Mouse (Mus musculus) liver, embryonic 14.5 days (tissue): ENCODE measurements around the gene Cenpu. TPM values are rescaled to one million over a fixed set of nuclear protein-coding genes. Genes with fewer than 3 reads are reported as not detected.

Experiments used
- ATAC-seq: fragments of 200-750 bp; cut with Nextera tagmentation; 2 replicates; pipeline ENCODE4 v1.8.0; 2017; ENCODE audit warnings: moderate number of reproducible peaks, mild to moderate bottlenecking, moderate library complexity; ENCODE audit not compliant: insufficient read depth
- DNase-seq, 3 experiments: peaks; one replicate each; pipeline ENCODE4 v3.0.0-alpha.2; 2012 to 2013; ENCODE audit warnings: low read depth in 3 of 3, low spot score in 3 of 3
- H3K27ac ChIP-seq: fragments of 300-500 bp; sonication (generic); 2 replicates; pipeline ENCODE4 v1.5.1; 2014; ENCODE audit warnings: moderate library complexity, mild to moderate bottlenecking, control low read depth, inconsistent platforms
- H3K27me3 ChIP-seq: fragments of 300-500 bp; sonication (generic); 2 replicates; pipeline ENCODE4 v1.6.1; 2014; ENCODE audit warnings: mild to moderate bottlenecking, low read length, moderate library complexity; ENCODE audit not compliant: control insufficient read depth, insufficient read depth
- H3K36me3 ChIP-seq: fragments of 300-500 bp; sonication (generic); replicated peaks from 2 replicates; pipeline ENCODE4 v1.6.1; 2014; ENCODE audit warnings: low read depth; ENCODE audit not compliant: control insufficient read depth, insufficient read depth
- H3K4me1 ChIP-seq, 2 experiments: fragments of 200-500 bp in 1 of 2; fragments of 300-500 bp in 1 of 2; sonication (generic) in 1 of 2; replicated peaks; 2 replicates each; pipeline ENCODE4 v1.6.1; 2012 to 2014; ENCODE audit warnings: antibody characterized with exemption in 1 of 2, inconsistent platforms in 1 of 2, low read length in 1 of 2; ENCODE audit not compliant: control insufficient read depth in 2 of 2, insufficient read depth in 2 of 2
- H3K4me2 ChIP-seq: fragments of 300-500 bp; sonication (generic); 2 replicates; pipeline ENCODE4 v1.6.1; 2014; ENCODE audit warnings: low read depth, mild to moderate bottlenecking, control low read depth, moderate library complexity
- H3K4me3 ChIP-seq, 2 experiments: fragments of 200-500 bp in 1 of 2; fragments of 300-500 bp in 1 of 2; sonication (generic) in 1 of 2; 2 replicates each; pipeline ENCODE4 v1.5.1; 2012 to 2014; ENCODE audit warnings: low read depth in 2 of 2, low read length in 2 of 2, mild to moderate bottlenecking in 2 of 2, control low read depth in 1 of 2, inconsistent platforms in 1 of 2, moderate library complexity in 1 of 2; ENCODE audit not compliant: insufficient read depth in 1 of 2
- H3K9ac ChIP-seq: fragments of 300-500 bp; sonication (generic); replicated peaks from 2 replicates; pipeline ENCODE4 v1.6.1; 2014; ENCODE audit warnings: mild to moderate bottlenecking, control low read depth, moderate library complexity
- H3K9me3 ChIP-seq: fragments of 300-500 bp; sonication (generic); 2 replicates; pipeline ENCODE4 v1.6.1; 2016; ENCODE audit warnings: low read length, mixed read lengths; ENCODE audit not compliant: control insufficient read depth
- CTCF ChIP-seq: IDR thresholded peaks from 2 replicates; pipeline ENCODE4 v1.5.1; 2016; ENCODE audit warnings: antibody characterized with exemption, low read depth, control low read depth
- EP300 ChIP-seq: IDR thresholded peaks from 2 replicates; pipeline ENCODE4 v1.6.1; 2016; ENCODE audit warnings: antibody characterized with exemption, low read depth
- WGBS: fragments of 180-500 bp; shearing (Covaris S2); extraction: QIAGEN DNeasy Blood & Tissue Kit; methylation state at CpG from one replicate; pipeline ENCODE4 v1.1.7; 2014; ENCODE audit not compliant: insufficient replicate concordance; 5-methylcytosine and 5-hydroxymethylcytosine counted together
- polyA plus RNA-seq, 2 experiments: library from polyadenylated mRNA; depleted of rRNA in 1 of 2; stranded (reverse) in 1 of 2; unstranded in 1 of 2; fragments of >200 nt; fragmentation: Nextera tagmentation in 1 of 2; extraction: Ambion mirVana in 1 of 2; gene quantifications; 2 replicates each; pipeline versions ENCODE4 v1.2.1 to v1.2.3; 2012 to 2014

Gene Cenpu
- polyA plus RNA-seq, 2 experiments, result 8.9 to 16.5 TPM

DNA sequence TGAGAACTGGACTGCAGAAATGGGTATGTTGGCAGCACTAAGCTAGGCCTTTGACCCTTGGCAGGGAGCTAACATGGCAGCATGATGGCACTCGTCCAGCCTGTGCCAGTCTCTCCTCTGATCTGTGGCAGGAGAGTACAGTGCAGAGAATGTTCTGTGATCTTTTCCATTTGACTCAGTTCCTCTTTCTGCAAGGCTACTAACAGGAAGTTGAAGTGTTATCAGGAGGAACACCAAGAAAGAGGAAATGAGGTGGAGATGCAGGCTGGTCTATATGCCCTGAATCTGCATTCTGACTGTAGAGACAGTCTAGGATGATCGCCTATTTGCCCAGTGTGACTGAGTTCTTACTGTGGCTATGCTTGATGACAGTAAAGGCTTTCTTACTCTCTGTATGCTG lies 43.8 kb downstream of the Cenpu start:
- no peak for DNase-seq
- Histone ChIP-seq H3K4me3 (no peak overlapping the region), H3K36me3 (peaks cover 4% of the 10 kb centered on the region), H3K4me2 (no peak overlapping the region), H3K27me3 (no peaks in the 10 kb centered on the region), H3K9me3 (no peaks in the 10 kb centered on the region), H3K4me1 (peaks cover 13 to 49% of the 10 kb centered on the region in 2 experiments), H3K9ac (no peak overlapping the region), H3K27ac (no peak overlapping the region)
- ATAC-seq, result no peak
- WGBS, result 31% methylated on average over 2 of the region's 2 CpGs
- TF ChIP-seq EP300 (no peak), CTCF (no peak)

DNA sequence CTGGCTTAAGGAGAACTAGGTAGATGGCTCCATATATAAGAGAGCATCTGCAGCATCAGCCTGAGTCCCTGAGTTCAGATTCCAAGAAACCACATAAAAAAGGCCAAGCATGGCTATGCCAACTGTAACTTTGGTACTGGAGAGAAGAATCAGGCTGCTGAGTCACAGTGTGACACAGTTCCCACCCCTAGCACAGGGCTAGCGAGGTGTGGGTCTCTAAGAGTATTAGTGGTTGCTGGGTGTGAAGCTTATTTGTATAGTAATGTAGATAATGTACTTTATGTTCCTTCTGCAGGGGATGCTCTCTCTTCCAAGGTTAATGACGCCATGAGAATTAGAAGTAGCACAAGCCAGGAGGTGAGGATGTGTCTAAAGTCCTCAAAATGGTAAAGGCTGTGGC lies 44.7 kb downstream of the Cenpu start:
- DNase-seq, result no peak
- no peak for ATAC-seq
- Histone ChIP-seq H3K27me3 (no peaks in the 10 kb centered on the region), H3K4me1 (peaks cover 11 to 44% of the 10 kb centered on the region in 2 experiments), H3K9ac (no peak overlapping the region), H3K36me3 (peaks cover 4% of the 10 kb centered on the region), H3K27ac (no peak overlapping the region), H3K9me3 (no peaks in the 10 kb centered on the region), H3K4me2 (no peak overlapping the region), H3K4me3 (no peak overlapping the region)
- 69% methylated on average over 2 of the region's 2 CpGs for WGBS
- TF ChIP-seq CTCF (no peak), EP300 (no peak)

DNA sequence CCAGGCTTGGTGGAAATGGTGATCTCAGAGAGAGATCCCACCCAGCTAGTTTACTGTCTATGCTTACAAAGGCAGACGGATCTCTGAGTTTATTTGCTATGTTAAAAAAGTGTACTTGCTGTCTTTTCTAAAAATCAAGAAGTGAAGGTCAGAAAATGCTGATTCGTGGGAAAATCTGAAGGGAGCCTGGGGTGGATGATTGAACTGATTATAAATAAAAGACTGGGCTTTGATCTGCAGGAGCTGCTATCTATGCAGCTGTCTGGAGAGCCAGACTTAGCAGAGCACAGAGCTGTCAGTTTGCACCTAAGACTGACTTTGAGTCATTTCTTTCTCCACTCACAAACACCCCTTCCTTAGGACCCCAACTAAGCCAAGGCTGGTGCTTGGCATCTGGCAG lies 45.6 kb downstream of the Cenpu start:
- Histone ChIP-seq H3K27ac (no peak overlapping the region), H3K4me1 (peaks cover 11 to 43% of the 10 kb centered on the region in 2 experiments), H3K4me2 (no peak overlapping the region), H3K4me3 (no peak overlapping the region), H3K9me3 (no peaks in the 10 kb centered on the region), H3K27me3 (no peaks in the 10 kb centered on the region), H3K36me3 (peaks cover 4% of the 10 kb centered on the region), H3K9ac (no peak overlapping the region)
- no peak for TF ChIP-seq EP300
- TF ChIP-seq CTCF, result no peak
- 51% methylated on average over 2 of the region's 2 CpGs for WGBS
- ATAC-seq (no peak), DNase-seq (no peak)

DNA sequence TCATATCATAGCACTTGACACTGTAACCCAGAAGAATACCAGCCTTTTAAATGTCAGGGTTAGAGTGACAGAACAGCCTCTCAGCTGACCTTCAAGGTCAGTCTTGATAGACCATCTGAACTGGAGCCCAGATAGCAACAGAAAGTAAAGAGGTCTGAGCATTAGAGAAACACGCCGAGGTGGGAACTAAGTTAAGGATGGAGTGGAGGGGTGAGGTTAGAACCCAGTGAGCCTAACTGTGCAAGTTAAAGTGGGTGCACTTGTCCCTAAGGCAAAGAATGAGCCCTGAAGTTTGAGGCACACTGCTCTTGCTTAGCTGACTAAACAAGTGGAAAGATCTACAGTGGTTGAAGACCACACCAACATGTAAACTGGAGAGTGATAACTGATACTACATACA lies 46.3 kb downstream of the Cenpu start:
- H3K4me3 ChIP-seq, result no peak overlapping the region
- H3K9ac ChIP-seq, result no peak overlapping the region

DNA sequence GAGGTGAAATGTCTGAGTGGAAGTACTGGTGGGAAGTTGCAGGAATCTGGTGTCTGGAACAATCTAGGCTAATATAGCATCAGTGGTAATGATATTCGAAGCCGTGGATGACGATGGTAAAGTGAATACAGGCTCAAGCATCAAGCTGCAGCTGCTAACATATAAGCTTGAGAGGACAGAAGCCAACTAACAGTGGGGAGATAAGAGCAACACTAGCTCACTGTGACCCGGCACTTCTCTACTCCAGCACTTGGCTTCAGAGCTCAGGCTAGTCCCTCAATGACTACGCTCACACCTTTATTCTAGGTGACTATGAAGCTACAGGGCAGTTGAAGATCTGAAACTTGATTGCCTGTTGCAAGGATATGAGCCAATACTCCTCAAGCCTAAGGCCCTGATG lies 46.9 kb downstream of the Cenpu start:
- Histone ChIP-seq H3K9ac (no peak overlapping the region), H3K27ac (peak overlapping the region; percentile 13; the same call in 1 of the 2 replicates), H3K4me3 (no peak overlapping the region), H3K9me3 (no peaks in the 10 kb centered on the region), H3K4me1 (peaks cover 11 to 40% of the 10 kb centered on the region in 2 experiments), H3K4me2 (no peak overlapping the region), H3K27me3 (no peaks in the 10 kb centered on the region), H3K36me3 (peaks cover 4% of the 10 kb centered on the region)
- ATAC-seq (peak; percentile 56; the same call in 1 of the 2 replicates), DNase-seq (no peak)
- 52% methylated on average over 5 of the region's 5 CpGs for WGBS
- TF ChIP-seq EP300 (no peak), CTCF (no peak)

More for the DNA sequence above, 46.3 kb downstream of the Cenpu start:
- ATAC-seq (no peak), DNase-seq (no peak)
- no peaks in the 10 kb centered on the region for H3K27me3 ChIP-seq
- TF ChIP-seq EP300 (no peak), CTCF (no peak)
- 80% methylated on average over 2 of the region's 2 CpGs for WGBS
- no peak overlapping the region for H3K4me2 ChIP-seq
- peaks cover 11 to 43% of the 10 kb centered on the region in 2 experiments for H3K4me1 ChIP-seq
- no peaks in the 10 kb centered on the region for H3K9me3 ChIP-seq
- H3K27ac ChIP-seq, result no peak overlapping the region
- H3K36me3 ChIP-seq, result peaks cover 4% of the 10 kb centered on the region
